Mouse (Mus musculus) liver, embryonic 11.5 days (tissue): Measurements from ENCODE around the gene Zfp184. TPM values are rescaled to one million over a fixed set of nuclear protein-coding genes. Genes with fewer than 3 reads are reported as not detected.

ENCODE experiments used
- ATAC-seq: fragments of 200-750 bp; cut with Nextera tagmentation; replicated peaks from 2 replicates; pipeline ENCODE4 v1.8.0; 2017; ENCODE audit warnings: moderate number of reproducible peaks, mild to moderate bottlenecking, moderate TSS enrichment, moderate library complexity; ENCODE audit not compliant: low FRiP score
- DNase-seq: peaks from one replicate; pipeline ENCODE4 v3.0.0-alpha.2; 2017; ENCODE audit warnings: low spot score
- H3K27ac ChIP-seq: fragments of 300-500 bp; sonication (generic); 2 replicates; pipeline ENCODE4 v1.5.1; 2014; ENCODE audit warnings: mild to moderate bottlenecking, low read depth, low read length, control low read depth
- H3K27me3 ChIP-seq: fragments of 300-500 bp; sonication (generic); replicated peaks from 2 replicates; pipeline ENCODE4 v1.6.1; 2014; ENCODE audit warnings: low read length, mixed read lengths; ENCODE audit not compliant: control insufficient read depth, insufficient read depth
- H3K36me3 ChIP-seq: fragments of 300-500 bp; sonication (generic); 2 replicates; pipeline ENCODE4 v1.6.1; 2014; ENCODE audit warnings: mild to moderate bottlenecking, low read length, moderate library complexity, mixed read lengths; ENCODE audit not compliant: control insufficient read depth, insufficient read depth
- H3K4me1 ChIP-seq: fragments of 300-500 bp; sonication (generic); replicated peaks from 2 replicates; pipeline ENCODE4 v1.6.1; 2014; ENCODE audit warnings: low read length, mixed read lengths; ENCODE audit not compliant: control insufficient read depth, insufficient read depth
- H3K4me2 ChIP-seq: fragments of 300-500 bp; sonication (generic); 2 replicates; pipeline ENCODE4 v1.6.1; 2014; ENCODE audit warnings: mild to moderate bottlenecking, control low read depth, moderate library complexity
- H3K4me3 ChIP-seq: fragments of 300-500 bp; sonication (generic); 2 replicates; pipeline ENCODE4 v1.5.1; 2014; ENCODE audit warnings: low read depth, low read length, control low read depth
- H3K9ac ChIP-seq: fragments of 300-500 bp; sonication (generic); 2 replicates; pipeline ENCODE4 v1.6.1; 2014; ENCODE audit warnings: low read depth, low read length, control low read depth
- H3K9me3 ChIP-seq: fragments of 300-500 bp; sonication (generic); 2 replicates; pipeline ENCODE4 v1.6.1; 2016; ENCODE audit warnings: low read length, inconsistent platforms, mixed read lengths; ENCODE audit not compliant: control insufficient read depth
- WGBS: fragments of 180-500 bp; shearing (Covaris S2); extraction: QIAGEN DNeasy Blood & Tissue Kit; methylation state at CpG from one replicate; pipeline ENCODE4 v1.1.7; 2014; 5-methylcytosine and 5-hydroxymethylcytosine counted together
- polyA plus RNA-seq: library from polyadenylated mRNA; unstranded; fragments of >200 nt; fragmentation: Nextera tagmentation; extraction: Ambion mirVana; gene quantifications from 2 replicates; pipeline ENCODE4 v1.2.1, GENCODE M21; 2014

The Zfp184 gene
- polyA plus RNA-seq, 1 experiment from 2014 or later: 5.1 TPM

- DNase-seq: peak; percentile 88
- ATAC-seq: peak; percentile 53
- Histone ChIP-seq H3K27me3 (no peaks in the 10 kb centered on the region), H3K9ac (no peak overlapping the region), H3K4me3 (peak overlapping the region; percentile 71), H3K4me2 (peak overlapping the region; percentile 100), H3K27ac (no peak overlapping the region), H3K4me1 (peaks cover 8% of the 10 kb centered on the region; the same call in 1 of the 2 replicates), H3K36me3 (no peaks in the 10 kb centered on the region), H3K9me3 (no peaks in the 10 kb centered on the region)
- 3% methylated on average over 13 of the region's 13 CpGs for WGBS
These were observed 27.9 kb upstream of the Zfp184 start for GRCm38 (mm10) chr13:21917040-21917439.

GRCm38 (mm10) chr13:21917480-21917879, 27.4 kb upstream of the Zfp184 start:
- under 1% methylated on average over 11 of the region's 11 CpGs for WGBS
- Histone ChIP-seq H3K4me1 (peaks cover 8% of the 10 kb centered on the region; the same call in 1 of the 2 replicates), H3K36me3 (no peaks in the 10 kb centered on the region), H3K9ac (peak overlapping the region; percentile 49), H3K4me2 (peak overlapping the region; percentile 100), H3K9me3 (no peaks in the 10 kb centered on the region), H3K27ac (no peak overlapping the region), H3K4me3 (peak overlapping the region; percentile 71), H3K27me3 (no peaks in the 10 kb centered on the region)
- ATAC-seq: no peak
- DNase-seq: no peak

GRCm38 (mm10) chr13:21917992-21918391, 26.9 kb upstream of the Zfp184 start:
- Histone ChIP-seq H3K4me2 (peak overlapping the region; percentile 100), H3K36me3 (no peaks in the 10 kb centered on the region), H3K9ac (peak overlapping the region; percentile 67), H3K9me3 (no peaks in the 10 kb centered on the region), H3K27me3 (no peaks in the 10 kb centered on the region), H3K4me3 (peak overlapping the region; percentile 71), H3K27ac (no peak overlapping the region), H3K4me1 (peaks cover 8% of the 10 kb centered on the region; the same call in 1 of the 2 replicates)
- WGBS: under 1% methylated on average over 16 of the region's 16 CpGs
- no peak for ATAC-seq
- no peak for DNase-seq

DNA sequence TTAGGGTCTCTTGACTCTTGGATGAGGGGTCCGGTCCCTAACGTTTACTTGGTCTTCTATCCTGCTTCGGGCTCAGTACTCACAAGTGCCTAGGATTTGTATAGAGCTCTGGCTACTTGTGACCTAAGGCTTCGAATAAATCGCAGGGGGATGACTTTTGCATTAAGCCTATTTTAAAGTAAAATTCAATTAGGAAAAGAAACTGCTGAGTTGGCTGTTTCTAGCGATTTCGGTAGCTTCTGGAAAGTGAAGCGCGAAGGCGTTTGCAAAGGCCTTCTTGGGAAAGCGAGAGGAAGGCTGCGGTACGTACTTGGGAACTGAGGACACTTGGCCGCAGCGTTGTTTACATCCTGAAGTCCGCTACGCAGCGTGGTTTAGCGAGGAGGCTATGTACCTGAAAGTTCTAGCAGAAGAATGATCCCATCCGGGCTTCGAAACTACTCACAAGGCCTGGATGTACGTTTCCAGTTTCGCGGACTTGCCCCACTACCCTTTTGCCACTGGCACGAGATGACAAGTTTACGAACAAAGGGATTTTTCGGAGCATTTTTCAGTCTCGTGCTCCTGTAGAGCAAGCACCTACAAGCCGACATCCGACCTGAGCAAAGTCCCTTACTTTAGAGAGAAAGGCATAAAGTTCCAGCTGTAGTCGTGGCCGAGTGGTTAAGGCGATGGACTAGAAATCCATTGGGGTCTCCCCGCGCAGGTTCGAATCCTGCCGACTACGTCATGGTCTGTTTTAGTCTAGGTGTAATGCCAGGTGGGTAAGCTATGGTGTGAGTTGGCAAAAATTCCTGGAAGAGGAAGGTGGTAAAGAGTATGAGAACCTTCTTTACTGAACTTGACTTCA, 26.1 kb upstream of the Zfp184 start:
- Histone ChIP-seq H3K27ac (no peak overlapping the region), H3K9ac (peak overlapping the region; percentile 67), H3K36me3 (no peaks in the 10 kb centered on the region), H3K4me2 (peak overlapping the region; percentile 100), H3K27me3 (no peaks in the 10 kb centered on the region), H3K4me3 (peak overlapping the region; percentile 71), H3K4me1 (peaks cover 6% of the 10 kb centered on the region; the same call in 1 of the 2 replicates), H3K9me3 (no peaks in the 10 kb centered on the region)
- peak; percentile 90 for DNase-seq
- WGBS: under 1% methylated on average over 38 of the region's 38 CpGs
- peak; percentile 85 for ATAC-seq

DNA sequence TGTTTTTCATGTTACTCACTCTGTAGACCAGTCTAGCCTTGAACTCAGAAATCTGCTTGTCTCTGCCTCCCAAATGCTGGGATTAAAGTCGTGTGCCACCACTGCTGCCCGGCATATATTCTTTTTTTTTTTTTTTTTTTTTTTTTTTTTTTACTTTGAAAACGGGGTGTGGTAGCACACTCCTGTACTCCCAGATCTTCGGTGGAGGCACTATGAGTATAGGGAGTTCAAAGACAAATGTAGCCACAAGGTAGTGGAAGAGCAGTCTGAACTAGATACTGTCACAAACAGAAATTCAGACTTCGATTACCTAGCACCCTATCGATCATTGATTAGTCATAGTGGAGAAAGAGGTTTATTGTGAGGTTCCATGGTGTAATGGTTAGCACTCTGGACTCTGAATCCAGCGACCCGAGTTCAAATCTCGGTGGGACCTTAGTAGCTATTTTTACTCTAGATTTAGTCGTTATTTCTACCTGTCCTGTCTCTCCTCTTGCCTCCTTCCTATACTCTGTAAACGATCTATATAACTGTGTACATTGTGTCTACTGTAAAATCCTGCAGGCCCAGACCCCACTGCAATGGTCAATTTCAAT, 25.0 kb upstream of the Zfp184 start:
- Histone ChIP-seq H3K4me3 (peak overlapping the region; percentile 71), H3K27me3 (no peaks in the 10 kb centered on the region), H3K4me2 (peak overlapping the region; percentile 100), H3K9ac (no peak overlapping the region), H3K27ac (no peak overlapping the region), H3K4me1 (peaks cover 6% of the 10 kb centered on the region; the same call in 1 of the 2 replicates), H3K36me3 (no peaks in the 10 kb centered on the region), H3K9me3 (no peaks in the 10 kb centered on the region)
- 4% methylated on average over 11 of the region's 11 CpGs for WGBS
- DNase-seq (peak; percentile 72), ATAC-seq (peak; percentile 60)

DNA sequence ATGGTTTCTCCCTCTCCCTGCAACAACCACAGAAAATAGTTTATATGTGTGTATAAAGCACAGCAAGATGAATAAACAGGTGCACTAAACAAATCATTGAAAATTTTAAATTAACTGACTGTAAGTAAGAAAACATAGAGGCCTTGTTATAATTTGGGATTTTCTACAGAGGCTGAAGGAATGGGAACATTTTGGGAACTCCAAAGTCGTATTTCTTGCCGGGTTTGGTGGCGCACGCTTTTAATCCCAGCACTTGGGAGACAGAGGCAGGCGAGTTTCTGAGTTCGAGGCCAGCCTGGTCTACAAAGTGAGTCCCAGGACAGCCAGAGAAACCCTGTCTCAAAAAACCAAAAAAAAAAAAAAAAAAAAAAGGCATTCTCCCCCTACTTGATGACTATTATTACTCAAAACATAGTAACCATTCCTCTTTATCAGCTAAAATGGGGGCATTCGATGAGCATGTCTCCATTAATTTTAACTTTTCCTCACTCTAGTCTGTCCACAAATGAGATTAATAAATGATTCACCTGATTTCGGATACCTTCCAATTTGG, 24.1 kb upstream of the Zfp184 start:
- Histone ChIP-seq H3K4me3 (no peak overlapping the region), H3K27ac (no peak overlapping the region), H3K9ac (no peak overlapping the region), H3K27me3 (no peaks in the 10 kb centered on the region), H3K9me3 (no peaks in the 10 kb centered on the region), H3K4me2 (peak overlapping the region; percentile 100), H3K36me3 (no peaks in the 10 kb centered on the region), H3K4me1 (0 out of 2 replicates have a peak, but pooled peaks cover 2% of the 10 kb centered on the region)
- no peak for ATAC-seq
- DNase-seq: no peak
- 20% methylated on average over 8 of the region's 8 CpGs for WGBS

- Histone ChIP-seq H3K27ac (no peak overlapping the region), H3K4me3 (no peak overlapping the region)
- no peak for DNase-seq
These were observed 21.5 kb upstream of the Zfp184 start for GRCm38 (mm10) chr13:21923417-21923816.

DNA sequence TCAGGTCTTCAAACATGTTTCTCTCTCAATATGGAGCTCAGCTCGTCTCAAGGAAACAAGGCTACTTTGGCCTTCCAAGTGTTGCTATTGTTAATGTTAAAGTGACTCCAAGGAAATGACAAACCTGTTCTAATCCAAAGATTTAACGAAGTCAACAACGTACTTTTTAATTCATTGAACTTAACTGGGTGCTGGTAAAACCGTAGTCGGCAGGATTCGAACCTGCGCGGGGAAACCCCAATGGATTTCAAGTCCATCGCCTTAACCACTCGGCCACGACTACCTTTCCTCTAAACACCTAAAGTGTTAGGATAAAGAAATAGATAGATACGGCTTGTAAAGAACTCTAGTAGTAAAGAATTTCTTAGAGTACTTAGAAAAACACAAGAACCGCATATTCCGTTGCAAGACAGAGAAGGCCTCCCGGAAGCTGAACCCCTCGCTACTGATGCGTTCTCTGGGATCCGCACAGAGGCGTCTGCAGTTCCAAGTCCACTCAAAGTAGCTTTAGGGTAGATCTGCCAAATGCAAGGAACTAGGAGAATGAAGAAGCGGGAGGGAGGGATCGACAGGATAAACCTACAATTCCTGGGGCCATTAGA, 20.1 kb upstream of the Zfp184 start:
- Histone ChIP-seq H3K4me3 (peak overlapping the region; percentile 56), H3K9ac (peak overlapping the region; percentile 64), H3K4me1 (peaks cover 5% of the 10 kb centered on the region; the same call in 1 of the 2 replicates), H3K27ac (no peak overlapping the region), H3K4me2 (peak overlapping the region; percentile 92), H3K27me3 (no peaks in the 10 kb centered on the region), H3K36me3 (no peaks in the 10 kb centered on the region), H3K9me3 (no peaks in the 10 kb centered on the region)
- WGBS: 3% methylated on average over 21 of the region's 21 CpGs
- ATAC-seq (peak; percentile 75), DNase-seq (peak; percentile 72)

More at GRCm38 (mm10) chr13:21923417-21923816, 21.5 kb upstream of the Zfp184 start:
- Histone ChIP-seq H3K9me3 (no peaks in the 10 kb centered on the region), H3K27me3 (no peaks in the 10 kb centered on the region), H3K4me2 (no peak overlapping the region; the same call in 1 of the 2 replicates), H3K36me3 (no peaks in the 10 kb centered on the region), H3K9ac (no peak overlapping the region), H3K4me1 (0 out of 2 replicates have a peak, but pooled peaks cover 2% of the 10 kb centered on the region)
- ATAC-seq: no peak
